Mouse (Mus musculus): ENCODE data around the gene Fau. TPM values are rescaled to one million over a fixed set of nuclear protein-coding genes. Genes with fewer than 3 reads are reported as not detected.

Gene Fau
- total RNA-seq, 4 experiments from 2014 or later: 737 to 869 (median 805) TPM

DNA sequence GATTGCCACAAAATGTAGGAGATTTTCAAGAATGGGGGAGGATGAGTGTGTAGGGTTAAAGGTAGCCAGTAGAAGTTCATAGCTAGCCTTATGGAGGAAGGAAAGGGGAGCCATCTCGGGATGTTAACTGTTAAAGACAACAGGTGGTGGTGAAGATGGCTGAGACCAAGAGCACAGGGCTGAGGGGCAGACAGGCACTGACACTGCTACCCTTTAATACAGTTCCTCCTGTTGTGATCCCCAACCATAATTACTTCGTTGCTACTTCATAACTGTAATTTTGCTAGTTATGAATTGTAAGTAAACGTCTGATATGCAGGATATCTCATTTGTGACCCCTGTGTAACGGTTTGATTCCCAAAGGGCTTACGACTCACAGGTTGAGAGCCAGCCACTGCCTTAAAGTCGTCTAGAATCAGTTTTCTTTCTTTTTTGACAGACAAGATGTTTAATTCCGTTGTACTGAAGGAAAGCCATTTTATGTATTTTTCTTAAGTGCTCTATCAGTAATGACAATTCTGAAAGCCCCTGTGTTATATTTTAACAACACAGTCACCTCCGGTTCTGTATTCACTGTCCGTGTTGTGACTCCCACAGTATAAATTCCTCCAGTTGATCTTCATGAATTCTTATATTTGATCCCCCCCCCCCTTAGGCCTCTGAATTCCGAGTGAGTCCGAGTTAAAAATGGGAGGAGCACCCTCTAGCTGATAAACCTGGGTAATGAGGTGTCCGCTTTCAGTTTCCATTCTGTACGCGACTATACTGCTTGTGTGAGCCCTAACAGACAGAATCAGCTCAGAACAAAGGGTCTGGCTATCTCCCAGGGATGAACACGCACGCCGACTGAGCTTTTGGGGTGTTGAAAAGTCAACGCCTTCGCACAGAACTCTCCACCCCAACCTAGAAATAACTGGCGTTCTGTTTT lies 12.0 kb upstream of the Fau start:
- DNase-seq (ENCODE audit: low spot score in 2 of 2): no peak

DNA sequence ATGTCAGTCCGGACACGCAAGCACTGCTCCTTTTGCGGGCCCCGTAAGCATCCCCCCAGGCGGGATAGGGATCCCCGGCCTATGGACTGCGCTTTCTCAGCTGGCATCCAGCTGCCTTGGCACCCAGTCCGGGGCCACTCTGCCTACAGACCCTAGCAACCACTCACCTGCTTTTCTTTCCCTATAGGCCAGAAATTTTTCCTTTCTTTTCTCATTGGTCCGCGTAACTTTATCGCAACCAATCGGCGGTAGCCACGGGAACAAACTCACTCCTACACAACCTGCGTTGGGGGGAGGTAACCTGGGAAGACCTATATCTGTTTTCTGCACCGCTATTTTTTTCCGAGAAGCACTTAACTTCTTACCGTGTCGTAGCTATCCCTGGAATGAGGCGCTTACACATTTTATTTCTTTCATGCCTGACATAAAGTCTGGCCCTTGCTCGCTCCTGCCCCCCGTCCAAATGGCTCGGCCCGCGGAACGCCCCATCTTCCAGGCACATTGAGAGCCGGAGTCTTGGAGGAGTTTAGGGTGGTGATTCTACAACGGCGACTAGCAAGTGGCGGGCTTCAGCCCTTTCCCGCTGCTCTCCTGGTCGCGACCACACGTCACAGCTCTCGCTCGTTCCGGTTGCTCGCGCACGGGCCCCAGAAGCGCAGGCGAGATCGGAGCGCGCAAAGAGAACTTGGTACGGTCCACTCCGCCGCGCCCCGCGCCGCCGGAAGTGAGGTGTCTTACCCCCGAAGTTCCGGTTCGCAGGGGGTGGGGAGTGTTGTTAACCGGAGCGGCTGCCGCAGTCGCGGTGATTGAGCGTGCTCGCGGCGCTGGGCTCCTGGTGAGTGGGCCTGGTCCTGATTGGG lies 11.1 kb upstream of the Fau start, which contains the start of gene Syvn1:
Gene Syvn1, plus strand, starts transcription at position 283 of the 860 bp plus-strand sequence.
- DNase-seq (ENCODE audit: low spot score in 2 of 2): peak; percentile 87 to 92

DNA sequence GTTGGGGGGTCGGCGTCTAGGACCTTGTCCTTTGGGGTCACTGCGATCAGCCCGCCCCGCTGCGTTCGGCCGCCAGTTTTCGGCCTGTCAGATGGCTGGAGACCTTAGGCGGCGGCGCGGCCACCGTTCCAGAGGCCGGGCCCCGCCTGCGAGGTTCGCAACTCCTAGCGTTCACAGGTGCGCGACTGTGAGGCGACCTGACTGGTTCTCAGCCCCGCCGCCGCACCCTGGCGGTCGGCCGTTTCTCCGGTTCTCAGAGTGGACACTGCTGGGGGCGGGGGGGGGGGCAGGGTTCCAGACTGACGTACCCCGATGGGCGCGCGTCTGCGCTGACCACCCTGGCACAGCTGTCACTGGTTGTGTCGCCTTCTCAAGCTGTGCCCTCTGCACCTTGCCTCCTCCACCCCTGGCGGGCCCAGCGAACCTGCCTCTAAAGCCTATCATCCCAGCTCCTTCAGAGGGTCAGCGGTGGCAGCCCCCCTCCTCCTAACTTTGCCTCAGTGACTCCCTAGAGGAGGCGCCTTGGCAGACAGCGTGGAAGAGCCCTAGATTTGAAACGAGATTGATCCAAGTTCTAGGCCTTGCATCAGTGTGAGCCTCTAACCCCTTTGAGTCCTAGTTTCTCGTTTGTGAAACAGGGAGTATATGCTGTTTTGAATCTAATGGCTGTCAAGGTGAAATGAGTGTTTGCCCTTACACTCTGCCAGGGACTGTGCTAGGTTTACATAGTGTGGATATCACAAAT lies 10.3 kb upstream of the Fau start:
- DNase-seq (ENCODE audit: low spot score in 2 of 2): no peak

DNA sequence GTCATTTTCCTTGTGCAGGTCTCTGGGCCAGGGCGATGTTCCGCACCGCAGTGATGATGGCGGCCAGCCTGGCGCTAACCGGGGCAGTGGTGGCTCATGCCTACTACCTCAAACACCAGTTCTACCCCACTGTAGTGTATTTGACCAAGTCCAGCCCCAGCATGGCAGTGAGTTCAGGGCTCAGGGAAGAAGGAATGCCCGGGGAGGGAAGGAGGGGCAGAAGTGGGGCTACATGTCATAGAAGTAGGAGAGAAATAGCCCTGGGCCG lies 9.8 kb upstream of the Fau start:
- DNase-seq (ENCODE audit: low spot score in 2 of 2): no peak

DNA sequence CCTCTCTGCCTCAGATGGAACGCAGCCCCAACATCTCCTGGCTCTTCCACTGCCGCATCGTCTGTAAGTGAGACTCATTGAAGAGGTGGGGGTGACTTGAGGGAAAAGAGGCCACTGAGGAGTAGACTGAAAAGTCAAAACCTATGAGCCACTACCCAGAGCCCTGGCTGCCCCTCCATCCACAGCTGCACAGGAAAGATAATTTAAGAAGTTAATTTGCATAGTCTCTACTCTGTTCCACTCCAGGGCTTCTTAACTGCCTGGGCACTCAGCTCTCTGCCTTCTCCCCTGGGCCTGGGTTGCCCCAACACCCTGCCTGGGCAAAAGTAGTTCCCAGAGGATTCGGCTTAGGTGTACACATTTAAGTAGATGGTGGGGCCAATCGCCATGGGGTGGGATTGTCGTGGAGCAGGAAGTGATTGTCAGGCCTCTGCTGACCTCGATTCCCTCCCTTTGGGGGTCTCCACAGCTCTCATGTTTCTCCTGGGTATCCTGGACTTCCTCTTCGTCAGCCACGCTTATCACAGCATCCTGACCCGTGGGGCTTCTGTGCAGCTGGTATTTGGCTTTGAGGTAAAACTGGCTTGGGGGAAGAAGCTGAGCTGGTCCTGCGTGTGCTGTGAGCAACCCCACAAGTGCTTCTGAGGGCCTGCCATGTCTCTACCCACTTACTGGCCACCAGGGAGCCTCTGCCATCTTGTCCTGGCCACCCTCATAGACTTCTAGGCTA lies 8.8 kb upstream of the Fau start:
- no peak for DNase-seq (ENCODE audit: low spot score in 2 of 2)

DNA sequence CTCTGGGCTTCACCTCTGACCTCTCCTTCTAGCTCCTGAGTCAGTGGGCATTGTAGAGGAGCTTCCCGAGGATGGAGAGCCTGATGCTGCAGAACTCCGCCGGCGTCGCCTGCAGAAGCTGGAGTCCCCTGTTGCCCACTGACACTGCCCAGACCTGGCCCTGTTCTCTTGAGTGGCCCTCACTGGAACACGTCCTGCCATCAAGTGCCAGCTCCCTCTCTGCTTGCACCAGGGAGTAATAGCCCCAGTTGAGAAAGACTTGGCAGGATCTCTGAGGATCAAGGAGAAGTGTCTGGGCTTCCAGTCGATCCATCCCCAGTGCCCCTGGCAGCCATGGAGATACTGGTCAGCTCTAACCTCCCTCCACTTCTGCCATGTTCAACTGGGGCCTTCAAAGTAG lies 5.1 kb upstream of the Fau start:
- DNase-seq (ENCODE audit: low spot score in 2 of 2): no peak

DNA sequence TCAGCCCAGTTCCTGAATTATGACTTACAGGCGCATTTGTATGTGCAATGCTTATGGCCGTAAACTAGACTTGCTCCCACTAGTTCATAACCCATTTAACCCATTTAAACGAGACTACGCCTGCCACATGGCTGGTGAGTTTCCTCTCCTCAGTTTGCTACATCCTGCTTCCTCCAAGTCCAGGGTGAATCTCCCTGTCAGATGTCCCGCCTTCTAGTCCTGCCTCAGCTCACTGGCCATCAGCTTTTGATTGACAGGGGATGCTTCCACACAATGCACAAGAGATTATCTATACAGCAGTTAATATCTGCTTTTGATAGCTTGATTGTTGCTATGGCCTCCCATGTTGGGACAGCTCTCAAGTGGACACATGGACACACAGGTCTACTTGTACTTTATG lies 3.3 kb upstream of the Fau start:
- no peak for DNase-seq (ENCODE audit: low spot score in 2 of 2)

DNA sequence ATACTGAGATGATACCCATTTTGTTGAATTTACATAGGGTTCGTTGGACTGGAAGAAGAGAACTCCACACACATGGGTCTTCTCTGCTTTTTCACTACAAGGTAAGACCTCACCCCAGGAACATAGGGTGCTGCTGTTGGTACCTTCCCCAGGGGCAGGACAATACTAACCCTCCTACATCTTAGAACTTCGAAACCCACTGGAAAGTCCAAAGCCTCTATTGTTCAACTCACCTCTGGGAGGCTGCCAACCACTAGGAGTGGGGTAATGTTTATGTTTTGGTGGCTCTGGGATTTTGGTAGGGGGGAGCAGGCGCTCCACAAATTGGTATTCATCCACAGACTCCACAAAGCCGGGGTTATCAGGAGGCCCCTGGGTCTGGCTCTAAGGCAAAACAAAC lies 948 bp upstream of the Fau start:
- no peak for DNase-seq (ENCODE audit: low spot score in 2 of 2)

DNA sequence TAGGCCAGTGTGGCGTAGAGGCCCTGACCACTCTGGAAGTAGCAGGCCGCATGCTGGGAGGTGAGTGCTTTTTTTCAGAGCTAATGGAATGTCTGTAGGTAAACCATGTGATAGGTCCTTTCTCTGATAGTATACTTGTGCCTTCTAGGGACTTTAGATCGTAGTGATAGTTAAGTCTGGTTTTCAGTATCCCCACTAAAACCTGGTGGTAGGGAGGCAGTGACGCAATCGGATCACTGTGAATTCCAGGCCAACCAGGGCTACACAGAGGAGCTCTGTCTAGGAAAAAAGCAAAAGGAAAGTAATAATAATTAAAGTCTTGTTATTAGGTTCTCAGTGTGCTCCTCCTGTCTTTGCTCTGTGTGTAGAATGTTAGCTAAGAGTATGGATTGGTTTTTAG lies 869 bp downstream of the Fau start:
- no peak for DNase-seq (ENCODE audit: low spot score in 2 of 2)

DNA sequence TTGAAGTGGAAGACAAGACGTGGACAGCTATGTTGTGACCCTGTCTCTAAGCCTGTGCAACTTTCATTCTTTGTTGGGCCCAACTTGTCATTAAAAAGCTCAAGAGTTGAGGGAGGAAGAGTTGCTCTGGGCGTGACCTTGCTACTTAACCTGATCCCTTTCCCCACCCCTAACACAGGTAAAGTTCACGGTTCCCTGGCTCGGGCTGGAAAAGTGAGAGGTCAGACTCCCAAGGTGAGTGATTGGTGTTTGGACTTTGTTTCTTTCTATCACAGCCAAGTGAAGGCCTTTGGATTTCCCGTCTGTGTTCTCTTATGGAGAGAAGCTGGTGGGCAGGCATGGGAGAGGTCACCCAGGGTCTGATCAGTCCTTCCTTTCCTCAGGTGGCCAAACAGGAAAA lies 1.3 kb downstream of the Fau start:
- DNase-seq (ENCODE audit: low spot score in 2 of 2): no peak

DNA sequence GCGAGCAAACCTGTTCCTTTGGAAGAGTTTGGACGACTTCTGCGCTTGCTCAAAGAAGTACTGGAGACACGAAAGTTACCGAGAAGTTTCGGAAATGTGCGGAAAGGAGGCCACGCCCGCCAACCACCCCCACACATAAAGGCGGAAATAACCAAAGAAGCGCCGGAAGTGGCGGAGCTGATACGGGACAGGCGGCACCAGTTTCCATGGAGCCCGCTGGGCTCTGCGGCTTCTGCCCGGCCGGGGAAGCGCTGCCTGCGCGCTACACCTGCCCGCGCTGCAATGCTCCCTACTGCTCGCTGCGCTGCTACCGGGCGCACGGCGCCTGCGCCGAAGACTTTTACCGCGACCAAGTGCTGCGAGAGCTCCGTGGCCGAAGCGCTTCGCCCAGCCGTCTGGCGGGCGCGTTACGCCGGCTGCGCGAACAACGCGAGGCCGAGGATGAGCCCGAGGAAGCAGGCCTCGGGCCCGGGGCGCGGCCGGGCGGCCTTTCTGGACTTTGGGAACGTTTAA lies 3.4 kb downstream of the Fau start, which contains the start of gene Znhit2:
Gene Znhit2, plus strand, starts transcription at position 172 of the 513 bp plus-strand sequence.
- peak; percentile 83 to 92 for DNase-seq (ENCODE audit: low spot score in 2 of 2)

DNA sequence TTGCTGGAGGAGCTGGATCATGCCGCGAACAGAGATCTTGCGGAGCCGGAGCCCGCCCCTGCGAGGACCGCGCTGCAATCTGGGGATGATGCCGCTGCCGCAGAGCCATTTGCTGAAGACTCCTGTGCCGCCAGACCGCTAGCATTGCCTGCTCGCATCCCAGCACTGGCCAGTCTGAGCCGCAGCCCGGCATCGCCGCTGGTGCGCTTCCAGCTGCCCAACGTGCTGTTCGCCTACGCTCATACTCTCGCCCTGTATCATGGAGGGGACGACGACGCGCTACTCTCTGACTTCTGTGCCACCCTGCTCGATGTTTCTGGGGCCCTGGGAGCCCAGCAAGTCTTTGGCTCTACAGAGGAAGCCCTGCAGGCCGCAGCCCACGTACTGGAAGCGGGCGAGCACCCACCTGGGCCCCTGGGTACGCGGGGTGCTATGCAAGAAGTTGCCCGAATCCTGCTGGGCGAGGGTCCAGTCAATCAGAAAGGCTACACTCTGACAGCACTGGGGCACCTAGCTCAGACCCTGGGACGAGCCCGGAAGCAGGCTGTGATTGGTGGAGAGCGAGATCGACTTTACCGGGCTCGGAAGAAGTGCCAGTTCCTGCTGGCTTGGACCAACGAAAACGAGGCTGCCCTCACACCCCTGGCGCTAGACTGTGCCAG lies 4.1 kb downstream of the Fau start:
- DNase-seq (ENCODE audit: low spot score in 2 of 2): no peak

DNA sequence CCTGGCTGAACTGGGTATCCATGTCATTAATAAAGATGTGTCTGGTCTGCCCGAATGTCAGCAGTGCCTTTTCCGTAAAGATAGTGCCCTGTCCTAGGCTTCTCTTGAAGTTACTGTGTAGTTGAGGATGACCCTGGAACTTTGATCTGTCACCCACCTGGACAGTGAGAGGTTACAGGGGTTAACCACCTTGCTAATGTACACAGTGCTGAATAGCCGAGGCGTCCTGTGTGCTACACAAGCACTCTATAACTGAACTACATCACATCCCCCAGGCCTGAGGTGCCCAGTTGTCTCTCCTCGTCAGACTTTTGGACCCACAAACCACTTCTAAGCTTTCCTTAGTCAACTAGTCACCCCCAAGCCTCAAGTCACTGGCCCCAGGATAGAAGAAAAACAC lies 4.8 kb downstream of the Fau start:
- no peak for DNase-seq (ENCODE audit: low spot score in 2 of 2)

DNA sequence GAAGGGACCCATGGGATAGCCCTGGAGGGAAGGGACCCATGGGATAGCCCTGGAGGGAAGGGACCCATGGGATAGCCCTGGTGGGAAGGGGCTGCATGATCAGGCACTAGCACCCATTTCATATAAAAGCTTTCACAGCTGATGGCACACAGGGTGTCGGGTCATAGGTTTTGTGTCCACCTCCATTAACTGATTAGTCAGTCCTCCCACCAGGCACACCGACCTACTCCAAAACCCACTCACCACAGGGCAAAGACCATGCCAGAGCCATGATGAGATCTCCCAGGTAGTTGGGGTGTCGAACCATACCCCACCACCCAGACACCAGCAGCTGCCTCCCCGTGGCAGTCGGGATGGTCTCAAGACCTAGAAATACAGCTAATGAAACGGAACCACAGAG lies 5.4 kb downstream of the Fau start:
- DNase-seq (ENCODE audit: low spot score in 2 of 2): no peak

DNA sequence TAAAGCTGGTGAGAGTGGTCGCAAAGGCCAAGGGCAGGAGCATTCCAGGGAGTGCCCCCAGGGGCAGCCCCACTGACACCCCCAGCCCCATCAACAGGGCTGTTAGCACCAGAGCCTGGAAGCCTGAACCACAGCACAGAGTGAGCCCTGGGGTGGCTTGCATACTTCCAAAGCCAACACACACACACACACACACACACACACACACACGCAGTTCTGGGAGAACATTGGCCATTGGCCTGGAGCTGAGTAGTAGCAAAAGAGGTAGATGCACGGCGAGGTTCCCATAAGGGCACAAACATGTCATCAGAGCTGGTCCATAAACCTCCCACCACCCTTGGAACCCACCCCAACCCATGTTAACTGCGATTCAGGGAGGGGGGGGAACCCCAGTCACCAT lies 8.9 kb downstream of the Fau start:
- DNase-seq (ENCODE audit: low spot score in 2 of 2): no peak

DNA sequence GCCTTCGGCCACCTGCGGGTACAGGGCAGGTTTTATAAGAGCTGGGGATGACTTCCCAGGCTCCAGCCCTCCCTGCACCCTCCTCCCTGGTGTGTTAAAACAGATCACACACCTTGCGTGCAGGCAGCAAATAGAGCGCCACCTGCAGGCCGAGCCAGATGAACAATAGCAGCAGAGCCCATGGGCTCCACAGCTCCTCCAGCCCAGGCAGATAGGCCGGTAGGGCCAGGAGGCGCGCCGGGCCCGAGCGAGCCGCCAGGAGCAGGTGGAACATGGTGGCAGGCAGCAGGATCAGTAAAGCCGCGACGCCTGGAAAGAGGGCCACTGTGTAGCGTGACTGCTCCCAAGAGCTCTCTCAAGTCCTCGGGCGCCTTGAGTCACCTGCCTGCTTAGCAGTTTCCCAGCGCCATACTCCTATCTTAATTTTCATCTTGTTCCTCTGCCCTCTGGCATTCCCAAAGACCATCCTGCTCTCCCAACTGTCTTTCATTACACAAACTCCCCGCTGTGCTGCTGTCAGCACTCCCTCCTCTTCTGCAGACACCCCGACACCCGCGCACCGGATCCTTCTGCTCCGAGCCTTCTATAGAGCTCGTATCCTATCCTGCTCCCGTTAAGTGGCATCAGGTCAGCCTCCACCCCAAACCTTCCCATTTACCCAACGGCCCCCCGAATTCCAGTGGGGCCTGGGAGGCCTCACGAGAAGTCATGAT lies 9.5 kb downstream of the Fau start:
- peak; percentile 60 to 80 for DNase-seq (ENCODE audit: low spot score in 2 of 2)

DNA sequence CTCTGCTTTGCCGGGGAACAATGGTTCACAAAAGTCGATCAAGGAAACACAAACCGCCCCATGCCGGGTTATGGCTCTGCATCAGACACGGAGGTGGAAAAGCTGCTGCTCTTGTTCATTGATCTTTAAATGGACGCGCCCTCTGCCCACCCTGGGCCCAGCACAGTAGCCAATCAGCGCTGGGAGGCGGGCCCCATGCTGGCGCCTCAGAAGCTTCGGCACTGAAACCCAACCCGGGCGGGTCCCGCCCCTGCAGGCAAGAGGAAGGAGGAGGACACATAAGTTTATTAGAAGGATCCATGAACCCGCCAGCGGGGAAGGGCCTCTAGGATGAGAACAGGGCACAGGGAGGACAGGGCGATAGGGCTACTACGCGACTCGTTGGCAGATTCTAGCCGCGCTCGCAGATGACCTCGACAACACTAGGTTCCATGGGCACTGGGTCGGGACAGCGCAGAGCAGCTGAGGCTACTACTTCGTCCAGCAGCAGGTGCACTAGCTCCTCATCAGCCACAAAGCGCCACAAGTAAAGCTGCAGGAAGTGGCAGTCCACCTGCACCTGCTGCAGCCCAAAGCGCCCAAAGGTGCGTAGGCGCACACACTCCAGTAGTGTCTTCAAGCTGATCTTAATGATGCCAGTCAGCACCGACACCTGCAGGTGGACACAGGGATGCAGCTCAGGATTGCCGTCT lies 10.2 kb downstream of the Fau start, which contains the start of gene Tm7sf2:
Gene Tm7sf2, minus strand, starts transcription at position 650 of the 692 bp plus-strand sequence.
- DNase-seq (ENCODE audit: low spot score in 2 of 2): peak; percentile 65 to 81

DNA sequence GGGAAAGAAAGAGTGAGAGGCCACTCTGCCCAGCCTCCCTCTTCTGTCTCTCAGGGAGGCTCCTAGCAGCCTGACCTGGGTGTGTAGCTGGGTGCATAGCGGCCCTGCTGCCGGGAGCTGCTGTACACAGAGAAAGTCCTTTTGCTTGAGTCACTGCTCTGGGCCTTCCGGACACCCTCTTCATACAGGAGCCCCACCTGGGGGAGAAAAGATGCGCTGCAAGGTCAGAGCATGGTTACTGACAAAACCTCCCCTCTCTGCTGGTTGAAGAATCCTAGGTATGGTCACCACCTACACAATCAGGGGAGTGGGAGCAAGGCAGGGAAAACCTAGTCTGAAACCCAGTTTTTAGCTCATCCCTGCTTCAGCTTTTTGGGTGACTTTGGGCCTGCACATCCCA lies 11.3 kb downstream of the Fau start:
- no peak for DNase-seq (ENCODE audit: low spot score in 2 of 2)

DNA sequence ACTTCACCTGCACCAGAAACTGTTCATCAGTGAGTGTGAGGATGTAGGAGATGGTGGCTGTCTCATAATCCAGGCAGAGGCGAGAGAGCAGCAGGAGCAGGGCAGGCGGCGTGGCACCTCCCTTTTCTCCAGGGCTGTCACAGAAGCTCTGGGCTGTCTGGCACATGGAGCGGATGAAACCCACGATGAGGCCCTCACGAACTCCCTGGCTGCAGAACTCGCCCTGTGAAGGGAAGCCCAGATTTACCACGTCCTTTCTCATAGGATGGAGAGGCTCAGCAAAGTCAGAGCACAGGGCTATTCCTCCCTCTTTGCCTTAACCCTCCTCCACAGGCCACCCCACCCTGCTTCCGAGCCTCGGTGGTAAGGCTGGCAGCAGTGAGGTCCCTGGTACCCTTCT lies 12.2 kb downstream of the Fau start:
- DNase-seq (ENCODE audit: low spot score in 2 of 2): no peak

Measured in left cerebral cortex, adult 8-10 months (tissue).